Mouse (Mus musculus) ovary, postnatal 14 days (tissue): ENCODE data around the gene Ufc1.
A peak's percentile ranks its signal among the peaks of the same experiment; 100 is the strongest.
"Not testable (repeated sequence)": the region's sequence is repeated elsewhere in the genome, so short reads cannot be mapped to it uniquely, and the experiment has no call there.

Experiments used
- DNase-seq: peaks from one replicate; pipeline ENCODE4 v3.0.0; 2022; ENCODE audit warnings: low spot score

Ufc1 gene

GRCm38 (mm10) chr1:171294298-171295062 is at the start of gene Ufc1:
Ufc1 (minus strand) TSS chr1:171295024.
- DNase-seq = peak; percentile 74

GRCm38 (mm10) chr1:171343922-171344677 is 49.3 kb upstream of the Ufc1 start:
- no peak for DNase-seq

- DNase-seq = no peak
These were observed 47.7 kb upstream of the Ufc1 start for GRCm38 (mm10) chr1:171342262-171343207.

DNA sequence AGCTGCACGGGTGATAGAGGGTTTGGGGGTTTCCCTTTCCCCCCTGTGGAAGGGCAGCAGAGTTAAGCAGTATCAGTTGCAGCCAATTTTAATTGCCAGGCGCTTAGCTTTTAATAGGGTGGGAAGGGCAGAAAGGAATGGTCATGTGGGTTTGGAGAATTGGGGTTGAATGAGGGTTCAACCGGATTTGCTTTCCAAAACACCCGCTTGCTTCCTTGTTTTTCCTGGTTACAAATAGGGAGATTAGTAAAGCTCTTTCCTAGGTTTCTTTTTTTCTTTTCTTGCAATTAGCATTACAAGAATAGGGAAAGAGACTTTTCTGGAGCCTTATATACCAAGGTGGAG is 35.4 kb upstream of the Ufc1 start:
- DNase-seq = no peak

DNA sequence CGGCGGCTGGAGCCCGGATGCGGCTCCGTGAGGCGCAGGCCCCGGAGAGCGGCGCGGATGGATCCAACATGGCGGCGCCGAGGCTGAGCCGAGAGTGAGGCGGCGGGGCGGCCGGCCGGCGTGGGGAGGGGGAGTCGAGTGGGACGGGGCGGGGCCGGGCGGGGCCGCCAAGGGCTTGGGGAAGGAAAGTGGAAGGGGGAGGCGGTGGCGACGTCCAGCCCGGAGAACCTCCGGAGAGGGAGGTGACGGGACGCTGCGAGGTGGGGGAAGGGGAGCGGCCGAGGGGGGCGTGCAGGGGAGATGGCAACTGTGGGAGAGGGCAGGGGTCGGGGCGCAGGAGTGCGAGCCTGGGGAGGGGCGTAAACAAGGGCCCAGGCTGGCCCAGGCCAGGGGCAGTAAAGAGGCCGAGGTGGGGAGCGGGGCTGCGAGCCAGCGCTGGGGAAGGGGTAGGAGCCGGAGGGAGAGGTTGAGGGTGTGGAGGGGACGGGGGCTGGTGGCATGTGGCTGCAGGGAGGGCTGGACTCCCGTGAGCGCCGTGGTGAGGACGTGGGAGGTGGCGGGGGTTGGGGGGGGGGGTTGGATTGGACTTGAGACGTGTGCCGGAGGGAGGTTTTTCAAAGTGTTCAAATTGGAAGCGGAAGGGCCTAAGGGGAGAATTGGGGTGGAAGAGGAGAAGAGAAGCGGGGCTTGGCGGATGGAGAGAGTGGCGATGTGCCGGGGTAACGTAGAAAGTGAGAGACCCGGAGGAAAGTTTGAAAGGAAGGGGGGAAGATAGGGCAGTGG is 34.8 kb upstream of the Ufc1 start:
- DNase-seq = peak; percentile 29

GRCm38 (mm10) chr1:171328839-171329432 is 34.1 kb upstream of the Ufc1 start, which contains the start of gene Dedd:
Dedd (plus strand) TSS chr1:171329145.
- peak; percentile 78 for DNase-seq

- DNase-seq = no peak
These were observed 33.4 kb upstream of the Ufc1 start for GRCm38 (mm10) chr1:171328244-171328643.

GRCm38 (mm10) chr1:171326588-171326987 is 31.8 kb upstream of the Ufc1 start:
- not testable (repeated sequence) for DNase-seq

GRCm38 (mm10) chr1:171325571-171325970 is 30.7 kb upstream of the Ufc1 start:
- DNase-seq = no peak

- no peak for DNase-seq
These were observed 27.2 kb upstream of the Ufc1 start for GRCm38 (mm10) chr1:171322012-171322411.

- no peak for DNase-seq
These were observed 26.6 kb upstream of the Ufc1 start for GRCm38 (mm10) chr1:171321415-171321814.

- DNase-seq = no peak
These were observed 25.3 kb upstream of the Ufc1 start for GRCm38 (mm10) chr1:171320151-171320550.

DNA sequence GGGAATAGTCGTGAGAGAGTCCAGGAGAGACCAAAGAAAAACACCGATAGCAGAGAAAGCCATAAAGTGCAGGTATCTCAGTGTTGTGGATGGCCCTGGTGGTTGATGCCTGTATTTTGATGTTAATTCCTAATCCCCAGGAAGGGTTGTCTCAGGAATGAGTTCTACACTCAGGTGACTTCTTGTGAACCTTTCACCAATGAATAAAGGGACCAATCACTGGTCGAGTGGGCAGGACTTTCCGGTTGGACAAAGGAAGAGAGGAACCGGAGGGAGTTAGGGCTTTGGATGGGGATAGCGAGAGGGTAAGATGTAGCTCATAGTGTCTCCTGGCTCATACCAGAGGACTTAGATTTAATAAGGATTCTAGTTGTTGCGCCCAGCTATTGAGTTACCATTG is 24.9 kb upstream of the Ufc1 start:
- no peak for DNase-seq

DNA sequence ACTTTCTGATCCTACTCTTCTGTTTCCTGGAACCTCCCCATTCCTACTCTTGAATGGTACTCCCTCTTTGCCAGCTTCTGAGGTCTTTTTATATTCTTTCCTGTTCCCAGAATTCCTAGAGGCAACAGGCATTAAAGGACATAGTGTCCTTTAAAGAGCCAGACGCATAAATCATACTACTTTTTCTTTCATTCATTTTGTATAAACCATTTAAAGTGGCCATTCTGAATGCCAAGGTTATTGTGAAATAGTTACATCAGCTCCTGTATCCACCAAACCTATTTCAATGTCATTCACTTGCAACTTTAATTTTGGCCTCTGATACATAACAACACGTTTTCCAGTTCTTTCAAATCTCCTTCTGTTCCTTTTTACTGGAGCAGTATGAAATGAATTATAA is 14.5 kb upstream of the Ufc1 start:
- DNase-seq = no peak

DNA sequence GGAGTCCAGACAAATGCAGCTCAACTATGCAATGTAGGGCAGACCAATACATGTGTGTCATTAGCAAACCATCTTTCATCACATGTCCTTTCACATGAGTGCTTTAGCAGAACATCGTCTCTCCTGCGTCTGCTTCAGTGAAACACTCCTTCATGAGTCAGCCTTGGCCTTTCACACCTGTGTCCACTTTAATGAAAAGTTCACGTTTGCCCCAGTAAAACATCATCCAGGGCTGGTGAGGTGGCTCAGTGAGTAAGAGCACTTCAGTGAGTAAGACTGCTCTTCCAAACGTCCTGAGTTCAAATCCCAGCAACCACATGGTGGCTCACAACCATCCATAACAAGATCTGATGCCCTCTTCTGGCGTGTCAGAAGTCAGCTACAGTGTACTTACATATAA is 11.3 kb upstream of the Ufc1 start:
- not testable (repeated sequence) for DNase-seq

DNA sequence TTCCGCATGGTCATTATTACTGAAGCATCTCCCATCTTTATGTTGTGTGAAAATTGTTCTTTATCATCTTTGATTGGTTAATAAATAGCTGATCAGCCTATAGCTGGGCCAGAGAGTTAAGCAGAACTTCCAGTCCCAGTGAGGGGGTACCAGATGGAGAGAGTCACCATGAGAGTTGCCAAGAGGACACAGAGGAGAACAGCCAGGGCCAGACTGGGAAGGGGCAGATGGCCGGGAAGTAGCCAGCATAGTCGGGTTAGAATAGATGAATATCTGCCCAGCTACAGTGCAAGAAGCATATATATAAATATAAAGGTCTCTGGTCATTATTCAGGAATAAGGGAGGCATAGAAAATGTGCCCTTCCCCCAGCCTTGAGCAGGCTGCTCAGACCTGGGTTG is 3.4 kb upstream of the Ufc1 start:
- no peak for DNase-seq

- DNase-seq = no peak
These were observed 209 bp upstream of the Ufc1 start for GRCm38 (mm10) chr1:171295063-171295402.

- DNase-seq = no peak
These were observed 922 bp downstream of the Ufc1 start for GRCm38 (mm10) chr1:171293906-171294297.

- DNase-seq = no peak
These were observed 1.5 kb downstream of the Ufc1 start for GRCm38 (mm10) chr1:171293351-171293750.

DNA sequence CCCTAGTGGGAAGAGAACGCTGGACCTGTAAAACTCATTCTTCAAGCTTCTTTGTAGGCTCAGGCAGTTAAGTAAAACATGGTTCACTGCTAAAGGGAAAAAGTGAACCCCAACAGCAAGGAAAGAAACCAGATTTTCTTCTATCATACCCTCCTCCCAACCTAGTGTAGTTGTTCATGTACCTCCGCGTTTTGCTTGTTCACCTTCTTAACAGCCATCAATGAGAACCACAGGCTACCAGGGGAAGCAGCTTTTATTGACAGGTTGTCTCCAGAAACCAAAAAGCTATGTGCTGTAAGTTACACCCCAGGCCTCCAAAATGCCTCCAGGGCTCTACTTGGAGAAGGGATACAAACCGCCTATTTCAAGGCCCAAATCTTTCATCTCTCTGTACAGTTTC is 6.5 kb downstream of the Ufc1 start:
- no peak for DNase-seq
